Mouse (Mus musculus) left cerebral cortex, postnatal 14 days (tissue): ENCODE measurements around the gene Il21. TPM values are rescaled to one million over a fixed set of nuclear protein-coding genes. Genes with fewer than 3 reads are reported as not detected.
A peak's percentile ranks its signal among the peaks of the same experiment; 100 is the strongest.

ENCODE experiments used
- DNase-seq, 2 experiments: peaks; one replicate each; pipeline ENCODE4 v3.0.0; 2021 to 2022; ENCODE audit warnings: low spot score in 2 of 2, mixed read lengths in 1 of 2
- intact Hi-C: fragments of 180-260 bp; cut with DNase I; formaldehyde crosslinking; loops from one replicate; pipeline ENCODE4 v1.15.1; 2025
- long read RNA-seq, 2 experiments: library from polyadenylated mRNA; stranded (forward); transcript quantifications; one replicate each; pipeline ENCODE4 v2.0.0; 2021
- total RNA-seq, 2 experiments: library from RNA; stranded (reverse); gene quantifications; 2 replicates each; pipeline ENCODE4 v1.2.3; 2021

Il21 gene
- under 1 TPM in 1 of 2 experiments, not detected in 1; 0.27 TPM for total RNA-seq
- long read RNA-seq, experiment 1: 0 reads
- long read RNA-seq, experiment 2: 0 reads

DNA sequence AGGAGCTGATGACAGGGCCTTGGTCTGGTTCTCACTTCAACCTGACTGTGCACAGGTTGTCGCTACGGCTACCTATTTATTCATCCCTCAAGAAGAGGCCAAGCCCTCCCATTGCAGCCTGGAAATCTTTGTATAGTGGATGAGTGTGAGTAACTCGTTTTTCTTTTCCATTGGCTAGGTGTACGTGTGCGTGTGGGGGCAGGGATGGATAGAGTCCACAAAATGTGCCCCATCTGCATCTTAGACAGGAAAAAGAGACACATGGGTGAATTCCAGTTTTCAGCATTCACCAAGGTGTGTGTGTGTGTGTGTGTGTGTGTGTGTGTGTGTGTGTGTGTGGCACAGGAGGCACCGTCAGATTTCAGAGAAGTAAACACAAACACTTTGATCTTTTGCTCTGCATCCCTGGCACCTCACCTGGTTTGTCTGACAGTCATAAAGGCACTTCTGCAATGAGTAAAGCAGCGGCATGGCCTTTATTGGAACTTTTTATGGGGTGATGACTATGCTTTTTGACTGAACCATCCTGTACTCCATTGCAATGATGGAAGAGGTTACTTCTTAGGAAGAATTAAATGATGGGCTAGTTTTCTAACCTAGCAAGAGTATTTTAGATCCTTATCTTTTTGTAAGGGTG lies at the start of gene Il21:
TSS of gene Il21 (minus strand) at position 51 of the 637 bp plus-strand sequence.
- no peak for DNase-seq
- intact Hi-C loops: no loop called here

- no peak for DNase-seq
- intact Hi-C loops: no loop called here
Measured at GRCm38 (mm10) chr3:37280871-37281270, 48.4 kb upstream of the Il21 start.

GRCm38 (mm10) chr3:37280221-37280620 lies 47.8 kb upstream of the Il21 start:
- intact Hi-C loops: no loop called here
- no peak for DNase-seq

DNA sequence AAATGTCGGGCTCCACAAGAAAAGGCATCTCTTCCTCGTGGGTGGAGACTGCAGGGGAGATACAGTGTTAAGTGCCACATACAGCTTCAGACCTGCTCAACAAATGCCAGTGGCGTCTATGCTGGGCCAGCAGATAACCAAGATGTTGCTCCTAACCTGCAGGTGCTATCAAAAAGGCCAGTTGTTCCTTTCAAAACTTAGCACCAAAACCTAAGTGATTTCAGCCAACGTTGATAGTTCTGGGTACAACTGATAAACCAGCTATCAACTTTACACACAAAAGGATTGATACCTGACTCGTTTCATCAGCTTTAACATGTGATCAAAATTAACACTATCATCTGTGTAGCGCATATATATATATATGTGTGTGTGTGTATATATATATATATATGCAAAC lies 42.2 kb upstream of the Il21 start:
- no peak for DNase-seq
- intact Hi-C loops: no loop called here

GRCm38 (mm10) chr3:37273092-37273491 lies 40.7 kb upstream of the Il21 start:
- intact Hi-C loops: no loop called here

GRCm38 (mm10) chr3:37271209-37271608 lies 38.8 kb upstream of the Il21 start:
- intact Hi-C loops: loop anchor here (1.0 kb wide), 1 partner anchor 52 kb away; no protein-coding TSS in a partner anchor
- DNase-seq: peak; percentile 77 to 80

More at GRCm38 (mm10) chr3:37273092-37273491, 40.7 kb upstream of the Il21 start:
- no peak for DNase-seq

GRCm38 (mm10) chr3:37269926-37270325 lies 37.5 kb upstream of the Il21 start:
- intact Hi-C loops: no loop called here

DNA sequence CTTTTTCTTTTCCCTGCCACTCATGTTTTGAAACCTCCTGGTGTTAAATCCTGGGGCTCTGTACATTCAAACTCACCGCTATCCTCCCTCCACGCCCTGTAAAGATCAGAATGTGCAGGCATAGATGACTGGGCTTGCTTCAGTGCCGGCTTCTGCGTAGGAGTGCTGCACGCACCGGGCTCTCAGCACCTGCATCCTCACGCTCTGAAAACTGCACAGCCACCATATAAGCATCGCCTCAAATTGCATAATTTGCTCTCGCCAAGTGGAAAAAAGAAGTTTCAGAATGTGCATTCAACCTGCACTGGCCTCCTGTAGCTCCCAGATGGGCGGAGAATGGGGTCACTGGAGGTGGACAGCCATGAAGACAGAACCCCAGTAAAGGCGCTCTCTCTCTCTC lies 35.9 kb upstream of the Il21 start:
- DNase-seq: peak; percentile 13 to 42
- intact Hi-C loops: no loop called here

More at GRCm38 (mm10) chr3:37269926-37270325, 37.5 kb upstream of the Il21 start:
- no peak for DNase-seq

GRCm38 (mm10) chr3:37259331-37259999 lies 27.0 kb upstream of the Il21 start:
- intact Hi-C loops: no loop called here
- DNase-seq: peak; percentile 67 to 82

DNA sequence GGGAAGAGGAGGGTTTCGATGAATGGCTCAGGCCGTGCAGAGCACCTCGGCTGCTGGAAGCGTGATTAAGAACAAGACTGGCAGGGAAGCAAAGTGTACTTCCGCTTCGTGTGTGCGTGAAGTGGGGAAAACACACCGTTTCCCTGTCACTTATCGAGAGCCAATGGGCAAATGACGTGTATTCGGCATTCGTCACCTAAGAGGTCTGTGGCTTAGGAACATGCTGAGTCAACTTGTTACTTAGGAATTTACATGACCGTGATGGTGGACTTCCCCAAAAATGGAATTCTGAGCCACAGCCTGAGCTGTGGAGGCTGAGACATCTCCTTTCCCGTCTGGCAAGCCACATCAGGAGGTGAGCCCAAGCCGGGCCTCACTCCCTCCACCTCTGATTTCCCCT lies 25.3 kb upstream of the Il21 start:
- intact Hi-C loops: no loop called here
- DNase-seq: no peak

DNA sequence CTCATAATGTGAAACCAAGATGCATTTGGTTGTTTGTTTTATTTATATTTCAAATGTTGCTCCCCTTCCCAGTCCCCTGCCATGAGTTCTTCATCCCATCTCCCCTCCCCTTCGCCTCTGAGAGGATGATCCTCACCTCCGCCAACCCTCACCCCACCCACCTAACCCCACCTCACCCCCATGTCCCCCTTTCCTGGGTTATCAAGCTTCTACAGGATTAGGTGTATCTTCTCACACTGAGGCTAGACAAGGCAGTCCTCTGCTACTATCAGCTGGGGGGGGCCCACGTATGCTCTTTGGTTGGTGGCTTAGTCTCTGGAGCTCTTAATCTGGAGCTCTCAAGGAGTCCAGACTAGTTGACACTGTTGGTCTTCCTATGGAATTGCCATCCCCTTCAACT lies 18.5 kb upstream of the Il21 start:
- intact Hi-C loops: no loop called here
- no peak for DNase-seq

DNA sequence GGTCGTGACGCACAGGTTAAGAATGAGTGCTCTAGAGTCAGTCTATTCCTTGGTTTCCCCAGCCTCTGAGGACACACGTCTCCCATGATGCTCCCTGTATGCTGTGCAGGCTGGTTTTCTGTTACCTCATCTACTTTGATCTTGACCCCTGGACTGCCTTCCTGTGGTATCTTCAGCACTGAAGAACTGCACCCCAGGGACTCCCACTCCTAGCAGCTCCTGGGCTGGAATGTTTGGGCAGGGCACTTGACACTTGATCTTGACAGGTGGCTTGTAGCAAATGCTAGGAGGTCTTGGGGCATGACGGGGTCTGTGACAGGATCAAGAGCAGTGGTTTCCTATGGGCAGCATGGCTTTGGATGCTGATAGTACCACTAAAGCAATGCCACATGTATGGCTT lies 2.6 kb upstream of the Il21 start:
- intact Hi-C loops: no loop called here
- no peak for DNase-seq

GRCm38 (mm10) chr3:37231153-37231552 lies 1.3 kb downstream of the Il21 start:
- intact Hi-C loops: no loop called here
- no peak for DNase-seq

- intact Hi-C loops: no loop called here
- no peak for DNase-seq
Measured at GRCm38 (mm10) chr3:37229082-37229829, 3.2 kb downstream of the Il21 start.

- intact Hi-C loops: no loop called here
- DNase-seq: no peak
Measured at GRCm38 (mm10) chr3:37225124-37225523, 7.3 kb downstream of the Il21 start.

DNA sequence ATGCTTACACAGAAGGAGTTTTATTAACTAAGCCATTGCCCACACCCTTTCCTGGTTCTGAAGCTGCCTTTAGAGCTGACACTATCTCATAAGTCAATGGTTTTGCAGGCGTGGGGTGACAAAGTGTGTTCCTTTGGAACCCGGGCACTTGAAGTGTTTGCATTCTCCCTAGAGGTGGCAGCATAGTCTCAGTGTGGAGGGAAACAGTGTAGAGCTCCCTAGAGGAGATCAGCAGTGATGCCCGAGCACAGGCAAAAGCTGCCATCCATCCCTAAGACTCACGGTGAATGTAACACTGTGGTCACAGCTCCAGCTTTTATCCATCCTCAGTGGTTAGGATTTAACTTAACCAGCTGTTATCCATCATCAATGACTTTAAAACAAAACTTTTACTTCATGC lies 13.4 kb downstream of the Il21 start:
- peak; percentile 73 to 74 for DNase-seq
- intact Hi-C loops: loop anchor here (1.0 to 2.0 kb wide), 2 partner anchors 52 to 196 kb away; no protein-coding TSS in a partner anchor

DNA sequence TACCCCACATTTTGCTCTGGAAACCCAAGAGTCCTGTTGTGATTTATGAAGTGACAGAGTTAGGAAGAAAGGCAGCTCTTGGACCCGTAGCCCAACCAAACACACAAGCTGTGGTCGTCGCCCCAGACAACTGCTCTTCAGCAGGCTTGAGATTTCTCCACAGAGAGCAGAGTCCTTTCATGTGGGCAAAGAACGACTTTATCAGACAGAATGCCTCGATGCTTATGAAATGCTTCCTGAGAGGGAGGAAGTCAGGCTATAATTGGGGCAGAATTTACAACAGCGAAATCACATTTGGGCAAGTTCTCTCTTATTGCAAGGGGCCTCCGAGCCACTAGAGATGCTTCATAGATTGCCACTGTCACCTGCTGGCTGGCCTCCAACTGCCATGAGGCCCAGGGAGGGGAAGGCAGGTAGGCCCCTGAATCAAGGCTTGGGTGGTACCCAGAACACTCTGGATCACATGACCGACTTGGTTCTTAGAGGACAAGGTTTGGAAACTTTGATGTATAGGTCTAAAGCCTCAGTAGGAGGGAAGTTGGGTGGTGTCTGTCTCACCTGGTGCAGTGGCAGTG lies 27.1 kb downstream of the Il21 start:
- no peak for DNase-seq
- intact Hi-C loops: loop anchor here (10.0 kb wide), 1 partner anchor 571 kb away; no protein-coding TSS in a partner anchor

- intact Hi-C loops: loop anchor here (5.0 to 10.0 kb wide), 3 partner anchors 132 to 570 kb away; no protein-coding TSS in a partner anchor
- no peak for DNase-seq
Measured at GRCm38 (mm10) chr3:37204556-37204955, 27.9 kb downstream of the Il21 start.

DNA sequence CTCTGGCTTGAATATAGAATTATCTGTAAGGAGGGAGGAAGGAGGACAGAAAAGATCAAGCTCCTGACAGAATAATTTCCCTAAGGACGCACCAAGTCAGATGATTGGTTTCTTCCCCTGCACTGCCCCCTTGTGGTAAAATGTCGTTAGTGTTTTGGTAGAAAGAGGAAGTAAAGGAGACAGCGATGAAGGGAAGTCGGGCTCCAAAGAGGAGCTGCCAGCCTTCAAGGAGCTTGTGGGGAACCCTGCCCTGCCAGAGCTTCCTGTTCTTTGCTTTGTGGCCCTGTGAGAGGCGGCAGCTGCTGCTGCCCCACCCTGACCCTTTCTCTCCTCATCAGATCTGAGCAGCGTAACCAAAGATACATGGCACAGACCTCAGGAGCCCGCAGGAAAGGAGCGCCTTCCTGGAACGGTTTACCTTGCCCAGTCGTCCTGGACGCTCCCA lies 28.4 kb downstream of the Il21 start:
- intact Hi-C loops: loop anchor here (5.0 to 10.0 kb wide), 3 partner anchors 132 to 569 kb away; no protein-coding TSS in a partner anchor

More for the DNA sequence above, 28.4 kb downstream of the Il21 start:
- DNase-seq: peak; percentile 85 to 88
